Mouse (Mus musculus): Measurements from ENCODE around the gene Fam171a1. TPM values are rescaled to one million over a fixed set of nuclear protein-coding genes. Genes with fewer than 3 reads are reported as not detected.

The Fam171a1 gene
- total RNA-seq (2023), result not detected

GRCm38 (mm10) chr2:3113866-3114265 is at the start of gene Fam171a1:
TSS of gene Fam171a1 (plus strand) at chr2:3114224.

Other genes starting within 250 kb of the Fam171a1 start
- gene Nmt2, start 170.0 kb downstream of the Fam171a1 start, total RNA-seq (2023), result 33.3 TPM
- 5.3 TPM for gene Rpp38, start 218.4 kb downstream of the Fam171a1 start, total RNA-seq (2023)
- not detected for gene Acbd7, start 221.9 kb downstream of the Fam171a1 start, total RNA-seq (2023)

Measured in CD8-positive naive resting alpha-beta T cell, adult 57 days (primary cell).